Mouse (Mus musculus) hindbrain, embryonic 12.5 days (tissue): ENCODE measurements around the gene Cped1. TPM values are rescaled to one million over a fixed set of nuclear protein-coding genes. Genes with fewer than 3 reads are reported as not detected.

Experiments
- ATAC-seq: fragments of 200-750 bp; cut with Nextera tagmentation; 2 replicates; pipeline ENCODE4 v1.8.0; 2017; ENCODE audit warnings: moderate TSS enrichment; ENCODE audit not compliant: low FRiP score
- H3K27ac ChIP-seq: fragments of 300-500 bp; sonication (generic); 2 replicates; pipeline ENCODE4 v1.5.1; 2016; ENCODE audit warnings: mild to moderate bottlenecking
- H3K27me3 ChIP-seq: fragments of 300-500 bp; sonication (generic); 2 replicates; pipeline ENCODE4 v1.6.1; 2016; ENCODE audit warnings: mild to moderate bottlenecking
- H3K36me3 ChIP-seq: fragments of 300-500 bp; sonication (generic); 2 replicates; pipeline ENCODE4 v1.6.1; 2016; ENCODE audit warnings: mild to moderate bottlenecking
- H3K4me1 ChIP-seq: fragments of 300-500 bp; sonication (generic); 2 replicates; pipeline ENCODE4 v1.6.1; 2016
- H3K4me2 ChIP-seq: fragments of 300-500 bp; sonication (generic); replicated peaks from 2 replicates; pipeline ENCODE4 v1.6.1; 2016; ENCODE audit warnings: mild to moderate bottlenecking
- H3K4me3 ChIP-seq: fragments of 300-500 bp; sonication (generic); 2 replicates; pipeline ENCODE4 v1.5.1; 2016; ENCODE audit warnings: mild to moderate bottlenecking
- H3K9ac ChIP-seq: fragments of 300-500 bp; sonication (generic); 2 replicates; pipeline ENCODE4 v1.6.1; 2016; ENCODE audit warnings: mild to moderate bottlenecking, moderate library complexity
- H3K9me3 ChIP-seq: fragments of 300-500 bp; sonication (generic); replicated peaks from 2 replicates; pipeline ENCODE4 v1.6.1; 2016; ENCODE audit warnings: mild to moderate bottlenecking
- WGBS: fragments of 180-500 bp; shearing (Covaris S2); methylation state at CpG from one replicate; pipeline ENCODE4 v1.1.7; 2016; 5-methylcytosine and 5-hydroxymethylcytosine counted together
- polyA plus RNA-seq: library from polyadenylated mRNA; unstranded; fragments of >200 nt; fragmentation: Nextera tagmentation; extraction: Ambion mirVana; gene quantifications from 2 replicates; pipeline ENCODE4 v1.2.1, GENCODE M21; 2016

Cped1 gene
- polyA plus RNA-seq, 1 experiment from 2014 or later = 21.1 TPM

DNA sequence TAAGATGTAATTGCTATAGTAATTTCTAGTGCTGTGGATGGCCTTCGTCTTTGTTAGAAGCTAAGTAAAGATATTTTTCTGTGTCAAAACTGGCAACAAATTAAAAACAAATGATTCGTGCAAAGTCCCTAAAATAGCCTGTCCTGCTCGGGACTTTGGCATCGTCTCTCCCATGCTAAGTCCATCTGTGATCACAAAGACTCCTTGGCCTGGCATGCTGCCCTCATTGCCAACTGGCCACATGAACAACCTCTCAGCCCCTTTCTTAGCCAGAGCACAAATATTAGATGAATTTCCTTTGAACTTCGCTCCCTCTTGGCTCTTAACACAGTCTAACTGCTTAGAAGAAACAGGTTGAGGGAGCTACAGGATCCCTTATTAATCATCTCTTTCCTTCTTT lies 171.7 kb downstream of the Cped1 start:
- Histone ChIP-seq H3K27me3 (no peaks in the 10 kb centered on the region), H3K4me1 (no peaks in the 10 kb centered on the region), H3K4me2 (no peak overlapping the region), H3K36me3 (no peaks in the 10 kb centered on the region), H3K9me3 (no peaks in the 10 kb centered on the region), H3K9ac (no peak overlapping the region), H3K27ac (no peak overlapping the region), H3K4me3 (no peak overlapping the region)
- 85% methylated on average over 5 of the region's 5 CpGs for WGBS
- ATAC-seq = no peak

DNA sequence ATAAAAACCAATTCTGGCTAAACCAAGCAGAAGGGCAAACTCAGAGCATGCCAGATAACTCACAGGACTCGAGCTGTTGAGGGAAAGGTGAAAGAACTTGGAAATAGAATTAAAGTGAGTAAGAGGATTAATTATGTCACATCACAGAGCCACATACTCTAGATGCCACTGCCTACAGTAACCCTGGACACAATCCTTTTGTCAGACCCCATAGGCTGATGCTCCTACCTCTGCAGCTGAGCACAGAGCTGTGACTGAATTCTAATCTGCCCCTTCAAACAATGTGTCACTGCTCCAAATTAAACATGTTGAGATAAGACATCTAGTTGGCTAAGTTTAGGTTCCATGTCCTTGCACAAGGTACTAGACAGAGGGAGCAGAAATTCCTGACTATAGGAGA lies 176.2 kb downstream of the Cped1 start:
- WGBS = 48% methylated on average over 1 of the region's 1 CpGs
- no peak for ATAC-seq
- no peaks in the 10 kb centered on the region for H3K9me3 ChIP-seq
- H3K9ac ChIP-seq = no peak overlapping the region
- H3K27me3 ChIP-seq = no peaks in the 10 kb centered on the region
- H3K36me3 ChIP-seq = no peaks in the 10 kb centered on the region
- H3K4me3 ChIP-seq = no peak overlapping the region
- H3K4me1 ChIP-seq = no peaks in the 10 kb centered on the region
- H3K4me2 ChIP-seq = no peak overlapping the region
- no peak overlapping the region for H3K27ac ChIP-seq

DNA sequence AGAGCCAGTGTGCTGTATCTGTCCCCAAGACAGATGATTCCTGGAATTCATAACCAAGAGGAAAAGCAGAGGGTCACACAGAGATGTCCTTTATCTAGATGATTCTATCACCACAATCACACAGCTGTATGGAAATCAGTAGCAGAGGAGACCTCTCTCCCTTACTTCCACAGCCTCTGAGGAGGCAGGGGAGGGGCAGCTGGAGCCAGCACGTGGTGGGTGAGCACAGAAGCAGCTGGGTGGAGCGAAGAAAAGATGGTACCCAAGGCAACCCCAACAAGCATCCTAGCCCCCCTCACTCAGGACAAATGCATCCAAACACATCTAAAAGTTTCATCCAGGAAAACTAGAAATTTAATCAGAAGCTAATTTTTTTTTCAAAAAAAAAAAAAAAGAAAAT lies 182.7 kb downstream of the Cped1 start:
- Histone ChIP-seq H3K27me3 (no peaks in the 10 kb centered on the region), H3K4me3 (no peak overlapping the region), H3K36me3 (no peaks in the 10 kb centered on the region), H3K27ac (no peak overlapping the region), H3K4me2 (no peak overlapping the region), H3K9ac (no peak overlapping the region), H3K9me3 (no peaks in the 10 kb centered on the region), H3K4me1 (no peaks in the 10 kb centered on the region)
- WGBS = 42% methylated on average over 2 of the region's 2 CpGs
- no peak for ATAC-seq

DNA sequence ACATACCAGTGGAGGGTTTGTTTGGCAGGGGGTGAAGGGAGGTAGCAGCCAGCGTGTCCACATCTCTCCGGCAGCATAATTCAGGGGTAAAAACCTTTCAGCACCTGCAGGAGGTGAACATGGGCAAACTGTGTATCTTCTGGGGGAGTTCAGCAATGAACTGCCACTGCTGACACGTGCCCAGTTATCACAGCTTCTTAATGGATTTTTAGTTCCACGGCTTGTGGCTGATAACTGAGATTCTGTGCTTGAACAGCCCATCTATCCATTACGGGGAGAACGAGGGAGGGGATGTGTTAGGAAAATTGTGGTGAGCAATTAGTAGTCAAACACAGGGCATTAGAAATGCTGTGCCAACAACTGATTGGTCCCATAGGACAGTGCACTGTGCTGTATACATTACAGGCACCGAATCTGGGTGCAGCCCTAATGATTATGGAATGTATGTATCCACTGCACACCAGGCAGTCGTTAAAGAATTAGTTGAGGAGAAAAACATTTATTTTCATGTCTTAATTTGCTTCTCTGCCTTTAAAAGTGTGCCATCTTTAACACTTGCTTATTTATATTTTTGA lies 193.1 kb downstream of the Cped1 start:
- Histone ChIP-seq H3K4me3 (no peak overlapping the region), H3K4me1 (no peaks in the 10 kb centered on the region), H3K9me3 (no peaks in the 10 kb centered on the region), H3K27me3 (no peaks in the 10 kb centered on the region), H3K27ac (no peak overlapping the region), H3K9ac (no peak overlapping the region), H3K36me3 (no peaks in the 10 kb centered on the region), H3K4me2 (no peak overlapping the region)
- ATAC-seq = peak; percentile 75; the same call in 1 of the 2 replicates
- 75% methylated on average over 8 of the region's 8 CpGs for WGBS

DNA sequence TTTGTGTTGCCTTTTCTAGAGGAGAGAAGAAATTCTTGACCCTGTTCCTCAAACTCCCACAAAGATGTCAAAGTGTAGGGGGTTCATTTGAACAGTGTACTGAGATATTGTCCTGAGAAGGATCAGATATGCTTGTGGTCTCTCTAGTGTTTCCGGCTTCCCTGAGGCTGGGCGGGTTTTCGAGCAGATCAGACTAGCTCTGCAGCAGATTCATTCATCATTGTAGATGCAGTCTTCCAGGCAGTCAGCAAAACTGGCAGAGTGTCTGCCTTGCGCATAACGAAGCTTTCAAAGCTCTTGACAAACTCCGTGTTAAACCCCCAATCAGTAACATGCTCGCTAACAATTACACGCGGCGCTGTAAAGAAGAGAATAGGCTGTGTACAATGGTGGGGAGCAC lies 194.6 kb downstream of the Cped1 start:
- WGBS = 83% methylated on average over 10 of the region's 10 CpGs
- Histone ChIP-seq H3K36me3 (no peaks in the 10 kb centered on the region), H3K9me3 (no peaks in the 10 kb centered on the region), H3K27ac (no peak overlapping the region), H3K27me3 (no peaks in the 10 kb centered on the region), H3K9ac (no peak overlapping the region), H3K4me3 (no peak overlapping the region), H3K4me2 (no peak overlapping the region), H3K4me1 (no peaks in the 10 kb centered on the region)
- ATAC-seq = no peak

DNA sequence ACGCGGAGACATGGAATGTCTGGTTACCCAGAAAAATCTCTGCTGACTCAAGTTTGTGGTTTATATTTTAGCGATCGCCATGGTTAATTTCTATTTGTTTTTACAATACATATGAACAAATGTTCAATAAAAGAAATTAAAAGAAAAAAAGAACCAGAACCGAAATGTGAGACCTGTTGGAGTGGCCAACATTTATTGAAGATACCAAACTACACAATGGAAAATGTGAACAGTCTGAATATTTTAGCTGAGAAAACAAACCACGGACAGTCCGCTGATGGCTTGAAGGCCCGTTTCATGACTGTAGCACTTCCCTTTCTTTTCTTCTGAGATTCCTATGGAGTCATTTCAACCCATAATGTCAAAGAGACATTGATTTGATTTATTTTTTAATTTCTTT lies 201.3 kb downstream of the Cped1 start:
- ATAC-seq = no peak
- Histone ChIP-seq H3K36me3 (no peaks in the 10 kb centered on the region), H3K9ac (no peak overlapping the region), H3K27me3 (no peaks in the 10 kb centered on the region), H3K4me3 (no peak overlapping the region), H3K27ac (no peak overlapping the region), H3K4me2 (no peak overlapping the region), H3K9me3 (no peaks in the 10 kb centered on the region), H3K4me1 (0 out of 2 replicates have a peak, but pooled peaks cover 4% of the 10 kb centered on the region)
- WGBS = 88% methylated on average over 8 of the region's 8 CpGs

DNA sequence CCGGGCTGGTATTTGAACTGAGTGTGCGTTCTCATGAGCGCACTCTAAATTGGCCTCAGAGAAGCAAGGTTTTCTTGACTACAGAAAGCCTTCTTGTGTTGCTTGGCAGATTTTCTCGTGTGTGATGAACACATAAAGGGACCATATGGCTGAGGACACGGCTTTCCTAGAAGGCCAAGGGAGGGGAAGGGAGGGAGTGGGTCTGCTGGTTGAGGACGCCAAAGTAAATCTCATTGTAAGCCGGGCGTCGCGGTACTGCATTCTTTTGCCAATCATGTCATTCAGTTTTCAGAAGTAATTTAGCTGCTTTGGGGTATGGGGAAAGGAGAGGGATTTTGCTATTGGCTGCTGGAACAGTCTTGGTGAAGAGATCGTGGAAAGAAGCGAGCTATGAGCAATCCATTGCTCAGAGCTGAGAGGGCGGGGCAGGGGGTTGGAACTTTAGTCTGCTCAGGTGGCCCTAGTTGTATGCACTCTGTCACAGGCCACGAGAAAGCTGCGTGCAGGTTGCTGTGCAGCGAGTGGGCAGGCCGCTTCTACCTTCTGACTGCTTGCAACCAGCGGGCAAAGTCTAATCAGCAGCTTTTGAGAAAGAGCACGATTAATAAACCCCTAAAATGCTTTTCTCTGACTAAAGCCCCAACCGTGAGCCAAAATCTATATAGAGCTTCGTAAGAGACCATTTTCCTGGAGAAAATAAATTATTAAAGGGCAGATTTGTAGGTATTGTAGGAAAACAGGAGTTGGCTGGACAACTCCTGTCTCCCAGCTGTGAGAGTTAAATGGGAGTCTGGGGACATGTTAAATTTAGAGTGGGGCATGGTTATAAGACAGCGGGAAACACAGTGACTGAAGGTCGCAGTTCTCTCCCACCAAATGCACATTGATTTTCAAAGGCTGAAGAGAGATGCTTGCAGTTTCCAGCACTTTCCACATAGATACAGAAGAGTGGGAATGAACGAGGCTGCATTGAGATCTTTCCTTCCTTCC lies 203.9 kb downstream of the Cped1 start:
- Histone ChIP-seq H3K9me3 (no peaks in the 10 kb centered on the region), H3K9ac (no peak overlapping the region), H3K4me3 (no peak overlapping the region), H3K27ac (no peak overlapping the region), H3K4me2 (no peak overlapping the region), H3K4me1 (0 out of 2 replicates have a peak, but pooled peaks cover 4% of the 10 kb centered on the region), H3K36me3 (no peaks in the 10 kb centered on the region), H3K27me3 (no peaks in the 10 kb centered on the region)
- WGBS = 77% methylated on average over 24 of the region's 24 CpGs
- ATAC-seq = peak; percentile 38; the same call in 1 of the 2 replicates

DNA sequence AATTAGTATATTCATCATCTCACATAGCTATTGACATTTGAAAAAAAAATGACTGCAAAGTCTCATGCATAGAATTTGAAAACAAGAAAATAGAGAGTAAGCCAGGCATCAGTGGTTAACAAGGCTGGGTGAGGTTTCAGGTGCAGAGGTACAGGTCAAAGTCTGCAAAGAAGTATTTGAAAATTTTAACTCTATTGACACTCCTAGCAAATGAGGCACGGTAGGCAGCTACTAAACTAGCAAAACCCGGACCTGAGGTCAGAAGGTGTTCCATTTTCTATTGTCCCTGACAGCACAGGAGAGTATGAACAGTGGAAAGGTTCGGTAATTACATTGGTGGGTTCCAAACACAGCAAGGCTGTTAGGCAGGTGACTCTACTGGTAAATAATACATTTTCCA lies 212.9 kb downstream of the Cped1 start:
- 82% methylated on average over 3 of the region's 3 CpGs for WGBS
- Histone ChIP-seq H3K36me3 (no peaks in the 10 kb centered on the region), H3K4me3 (no peak overlapping the region), H3K27me3 (no peaks in the 10 kb centered on the region), H3K4me2 (no peak overlapping the region), H3K4me1 (no peaks in the 10 kb centered on the region), H3K9ac (no peak overlapping the region), H3K9me3 (no peaks in the 10 kb centered on the region), H3K27ac (no peak overlapping the region)
- no peak for ATAC-seq

DNA sequence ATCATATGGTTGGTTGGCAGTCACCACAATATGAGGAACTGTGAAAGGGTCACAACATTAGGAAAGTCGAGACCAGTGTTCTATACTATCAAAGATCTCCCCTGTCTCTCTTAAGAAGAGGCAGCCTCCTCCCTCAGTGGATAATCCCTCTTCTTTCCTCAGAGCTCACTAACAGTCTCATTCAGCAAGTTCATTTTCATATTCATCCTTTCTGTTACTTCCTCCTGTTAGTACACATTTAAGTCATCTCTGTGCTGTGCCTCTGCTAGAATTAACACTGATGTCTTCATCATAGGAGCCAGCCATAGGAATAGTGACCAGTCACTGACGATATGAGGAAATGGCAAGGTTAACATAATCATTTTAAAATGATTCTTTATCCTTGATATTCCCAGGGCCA lies 213.8 kb downstream of the Cped1 start:
- 91% methylated on average over 2 of the region's 2 CpGs for WGBS
- Histone ChIP-seq H3K4me1 (no peaks in the 10 kb centered on the region), H3K27me3 (no peaks in the 10 kb centered on the region), H3K36me3 (no peaks in the 10 kb centered on the region), H3K9me3 (no peaks in the 10 kb centered on the region), H3K4me3 (no peak overlapping the region), H3K4me2 (no peak overlapping the region), H3K27ac (no peak overlapping the region), H3K9ac (no peak overlapping the region)
- no peak for ATAC-seq

DNA sequence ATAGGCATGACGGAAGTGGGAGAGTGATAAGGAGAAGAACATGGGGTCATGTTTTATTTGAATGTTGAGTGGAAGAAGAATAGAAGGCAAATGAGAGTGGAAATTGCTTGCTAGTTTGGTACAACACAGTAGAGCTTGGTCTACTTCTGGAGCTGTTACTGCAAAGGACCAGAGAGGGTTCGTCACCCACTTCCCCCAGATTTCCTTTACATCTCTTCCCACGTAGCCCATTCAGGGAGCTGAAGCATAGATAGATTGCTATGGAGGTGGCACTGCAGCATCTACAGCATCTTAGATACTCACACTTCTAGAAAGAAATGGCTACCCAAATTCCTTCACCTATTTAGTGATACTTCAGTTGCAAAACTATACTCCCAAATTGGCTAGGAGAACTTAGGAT lies 214.4 kb downstream of the Cped1 start:
- no peaks in the 10 kb centered on the region for H3K4me1 ChIP-seq
- WGBS = 86% methylated on average over 3 of the region's 3 CpGs
- H3K27ac ChIP-seq = no peak overlapping the region
- H3K9me3 ChIP-seq = no peaks in the 10 kb centered on the region
- no peak overlapping the region for H3K4me3 ChIP-seq
- no peaks in the 10 kb centered on the region for H3K36me3 ChIP-seq
- no peak overlapping the region for H3K9ac ChIP-seq
- no peak overlapping the region for H3K4me2 ChIP-seq
- no peaks in the 10 kb centered on the region for H3K27me3 ChIP-seq
- ATAC-seq = no peak

DNA sequence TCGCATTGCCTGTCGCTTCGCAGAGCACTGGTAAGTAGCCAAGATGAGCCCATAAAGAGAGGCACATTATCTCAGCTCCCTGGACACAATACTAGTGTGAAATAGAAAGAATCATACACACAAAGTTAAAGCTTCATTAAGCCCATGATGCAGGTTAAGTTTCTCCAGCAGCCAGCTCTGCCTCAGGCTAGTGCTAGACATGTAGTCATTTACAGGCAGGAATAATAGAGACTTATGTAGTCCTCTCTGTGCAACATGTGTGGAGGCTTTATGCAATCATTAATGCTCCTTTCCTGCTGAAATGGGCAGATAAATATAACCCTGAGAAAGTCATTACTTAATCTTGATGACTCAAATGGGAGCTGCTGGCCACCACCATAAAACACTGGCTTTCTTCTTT lies 216.2 kb downstream of the Cped1 start:
- no peak overlapping the region for H3K4me2 ChIP-seq
- no peak for ATAC-seq
- 90% methylated on average over 3 of the region's 3 CpGs for WGBS
- no peak overlapping the region for H3K4me3 ChIP-seq
- H3K4me1 ChIP-seq = peaks cover 4% of the 10 kb centered on the region; the same call in 1 of the 2 replicates
- H3K27ac ChIP-seq = no peak overlapping the region
- H3K36me3 ChIP-seq = no peaks in the 10 kb centered on the region
- no peak overlapping the region for H3K9ac ChIP-seq
- no peaks in the 10 kb centered on the region for H3K27me3 ChIP-seq
- H3K9me3 ChIP-seq = no peaks in the 10 kb centered on the region

DNA sequence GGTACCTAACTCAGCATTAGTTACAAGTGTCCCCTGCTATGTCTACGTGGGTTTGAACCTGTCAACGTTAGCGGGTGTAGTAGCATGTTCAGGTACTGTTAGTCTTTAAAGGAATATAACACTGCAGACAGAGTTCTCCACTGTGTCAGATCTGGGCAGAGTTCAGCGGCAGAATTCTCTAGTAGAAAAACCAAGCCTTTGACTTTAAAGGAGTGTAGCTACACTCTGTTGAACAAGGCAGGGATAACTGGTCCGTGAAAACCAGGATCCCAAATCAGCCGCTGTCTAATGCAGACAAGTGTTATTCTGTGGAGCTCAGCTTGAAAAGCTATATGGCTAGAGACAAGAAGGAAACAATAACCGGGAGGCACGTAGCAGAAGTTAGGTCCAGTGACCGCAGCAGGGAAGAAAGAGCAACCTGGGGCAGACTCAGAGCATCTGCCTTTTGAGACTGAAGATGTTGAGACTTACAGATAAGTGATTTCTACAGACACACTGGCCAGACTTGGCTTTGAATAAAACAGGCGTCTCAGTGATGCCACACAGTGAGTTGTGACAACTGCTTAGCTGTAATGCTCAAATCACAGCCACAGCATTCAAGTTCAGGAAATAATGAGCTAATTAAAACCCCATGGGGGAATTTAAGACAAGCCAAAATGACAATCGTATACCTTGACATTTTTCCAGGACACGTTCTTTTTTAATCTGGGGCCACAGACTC lies 219.5 kb downstream of the Cped1 start:
- Histone ChIP-seq H3K4me1 (peaks cover 4% of the 10 kb centered on the region; the same call in 1 of the 2 replicates), H3K9me3 (no peaks in the 10 kb centered on the region), H3K4me2 (no peak overlapping the region), H3K9ac (no peak overlapping the region), H3K36me3 (no peaks in the 10 kb centered on the region), H3K27ac (no peak overlapping the region), H3K4me3 (no peak overlapping the region), H3K27me3 (no peaks in the 10 kb centered on the region)
- no peak for ATAC-seq
- WGBS = 77% methylated on average over 12 of the region's 12 CpGs
